Mouse (Mus musculus) megakaryocyte, adult 5-6 weeks (primary cell): ENCODE results near the gene Arhgap22. TPM values are rescaled to one million over a fixed set of nuclear protein-coding genes. Genes with fewer than 3 reads are reported as not detected.

Experiments
- ATAC-seq: 2 replicates; pipeline ENCODE4 v1.8.0; 2016; ENCODE audit warnings: mild to moderate bottlenecking, inconsistent platforms; ENCODE audit not compliant: poor library complexity, severe bottlenecking
- total RNA-seq, 2 experiments: library from RNA; stranded (forward) in 1 of 2; stranded (reverse) in 1 of 2; fragments of 153-499, 151-499 nt in 1 of 2; fragments of 221-1000, 200-1000 nt in 1 of 2; gene quantifications; 2 replicates each; pipeline versions ENCODE4 v1.2.3 to v1.2.4; 2015 to 2017

The Arhgap22 gene
- total RNA-seq, 2 experiments from 2014 or later: 0.70 TPM; not detected in 1

GRCm38 (mm10) chr14:33322661-33323088, 108.8 kb downstream of the Arhgap22 start:
- ATAC-seq: peak; percentile 40

GRCm38 (mm10) chr14:33324556-33324955, 110.7 kb downstream of the Arhgap22 start:
- ATAC-seq: peak; percentile 91

- ATAC-seq: no peak
Measured at GRCm38 (mm10) chr14:33328369-33328768, 114.5 kb downstream of the Arhgap22 start.

- no peak for ATAC-seq
Measured at GRCm38 (mm10) chr14:33329297-33329805, 115.5 kb downstream of the Arhgap22 start.

- ATAC-seq: no peak
Measured at GRCm38 (mm10) chr14:33330986-33331385, 117.2 kb downstream of the Arhgap22 start.

GRCm38 (mm10) chr14:33331627-33332026, 117.8 kb downstream of the Arhgap22 start:
- no peak for ATAC-seq

GRCm38 (mm10) chr14:33333833-33334232, 120.0 kb downstream of the Arhgap22 start:
- peak; percentile 54 for ATAC-seq

GRCm38 (mm10) chr14:33334402-33334801, 120.6 kb downstream of the Arhgap22 start:
- ATAC-seq: no peak

- no peak for ATAC-seq
Measured at GRCm38 (mm10) chr14:33335733-33336132, 121.9 kb downstream of the Arhgap22 start.

- ATAC-seq: no peak
Measured at GRCm38 (mm10) chr14:33338684-33339083, 124.9 kb downstream of the Arhgap22 start.

- no peak for ATAC-seq
Measured at GRCm38 (mm10) chr14:33343131-33343725, 129.4 kb downstream of the Arhgap22 start.

- no peak for ATAC-seq
Measured at GRCm38 (mm10) chr14:33346546-33346945, 132.7 kb downstream of the Arhgap22 start.

GRCm38 (mm10) chr14:33347738-33348137, 133.9 kb downstream of the Arhgap22 start:
- no peak for ATAC-seq

GRCm38 (mm10) chr14:33348146-33348545, 134.3 kb downstream of the Arhgap22 start:
- ATAC-seq: no peak

GRCm38 (mm10) chr14:33351019-33351418, 137.2 kb downstream of the Arhgap22 start:
- no peak for ATAC-seq

- ATAC-seq: no peak
Measured at GRCm38 (mm10) chr14:33351984-33352722, 138.3 kb downstream of the Arhgap22 start.

- no peak for ATAC-seq
Measured at GRCm38 (mm10) chr14:33352890-33353289, 139.1 kb downstream of the Arhgap22 start.

- no peak for ATAC-seq
Measured at GRCm38 (mm10) chr14:33355276-33355675, 141.4 kb downstream of the Arhgap22 start.

- no peak for ATAC-seq
Measured at GRCm38 (mm10) chr14:33357600-33358368, 144.0 kb downstream of the Arhgap22 start.

- no peak for ATAC-seq
Measured at GRCm38 (mm10) chr14:33358891-33359290, 145.1 kb downstream of the Arhgap22 start.

GRCm38 (mm10) chr14:33361546-33361945, 147.7 kb downstream of the Arhgap22 start:
- ATAC-seq: no peak
